Mouse (Mus musculus): ENCODE measurements around the gene Patj.

DNA sequence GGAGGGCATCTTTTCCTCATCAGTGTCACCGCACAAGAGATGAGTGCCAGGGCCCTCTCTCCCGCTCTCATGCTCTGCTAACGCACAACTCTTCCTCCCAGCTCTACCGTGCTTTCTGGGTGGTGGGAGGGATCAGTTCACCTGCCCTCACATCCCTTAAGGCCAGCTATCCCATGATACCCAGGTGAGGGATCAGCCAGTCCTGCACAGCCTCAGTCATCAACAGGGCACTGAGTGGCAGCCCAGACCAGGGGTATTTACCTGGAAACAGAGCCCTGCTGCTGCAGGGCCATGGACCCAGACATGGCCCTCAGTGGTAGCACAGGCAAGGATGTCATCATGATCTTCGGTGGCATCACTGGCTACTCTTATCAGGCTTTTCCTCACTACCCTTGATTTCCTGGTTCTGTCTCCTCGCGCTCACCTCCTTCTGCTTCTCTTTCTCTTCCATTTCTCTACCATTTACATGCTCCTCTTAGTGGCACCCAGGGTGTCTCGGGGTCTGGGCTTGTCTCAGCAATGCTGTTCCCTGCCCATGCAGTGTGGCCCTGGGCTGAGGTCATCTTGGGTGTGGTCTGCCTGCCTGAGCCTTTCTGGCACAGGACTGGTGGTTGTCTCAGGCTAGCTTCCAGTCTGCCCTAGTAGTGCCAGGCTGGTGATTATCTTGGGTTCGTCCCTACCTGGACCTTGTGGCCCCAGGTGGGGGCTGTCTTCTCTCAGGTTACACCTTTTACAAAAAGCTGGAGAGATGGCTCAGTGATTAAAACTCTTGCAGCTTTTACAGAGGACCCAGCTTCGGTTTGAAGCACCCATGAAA is 40.3 kb downstream of the Patj start:
- TF ChIP-seq CTCF (IDR thresholded peaks at IDR 0.05; ENCODE audit: borderline replicate concordance, extremely low read depth, insufficient read depth, insufficient read length), result no peak
- TF ChIP-seq POLR2A (IDR thresholded peaks at IDR 0.05; ENCODE audit: borderline replicate concordance, extremely low read depth, insufficient read depth, insufficient read length, poor library complexity, severe bottlenecking), result no peak

Data from brain, embryonic 14.5 days (tissue).